Mouse (Mus musculus) MEL (cell line): ENCODE results near the gene Drg1. TPM values are rescaled to one million over a fixed set of nuclear protein-coding genes. Genes with fewer than 3 reads are reported as not detected.

Experiments used
- DNase-seq: peaks from one replicate; pipeline ENCODE4 v3.0.0; 2011; ENCODE audit warnings: low read depth, low spot score
- H3K27ac ChIP-seq: 2 replicates; pipeline ENCODE4 v1.5.1; 2012; ENCODE audit warnings: low read depth, mild to moderate bottlenecking, control low read depth, low read length, moderate library complexity; ENCODE audit not compliant: control insufficient read depth
- H3K27me3 ChIP-seq, 2 experiments: fragments of 150-350 bp in 1 of 2; sonication (generic) in 1 of 2; 2 replicates each; pipeline ENCODE4 v1.6.1; 2012; ENCODE audit warnings: low read length in 2 of 2, mild to moderate bottlenecking in 2 of 2, improper control_type of control experiment in 1 of 2, moderate library complexity in 1 of 2; ENCODE audit not compliant: insufficient read depth in 2 of 2, control insufficient read depth in 1 of 2
- H3K36me3 ChIP-seq, 2 experiments: 2 replicates each; pipeline ENCODE4 v1.6.1; 2012 to 2014; ENCODE audit warnings: low read length in 2 of 2, improper control_type of control experiment in 1 of 2, inconsistent platforms in 1 of 2, mild to moderate bottlenecking in 1 of 2; ENCODE audit not compliant: insufficient read depth in 2 of 2, control insufficient read depth in 1 of 2
- H3K4me1 ChIP-seq, 2 experiments: fragments of 150-350 bp in 1 of 2; sonication (generic) in 1 of 2; 2 replicates each; pipeline ENCODE4 v1.6.1; 2012; ENCODE audit warnings: low read length in 2 of 2, improper control_type of control experiment in 1 of 2, mild to moderate bottlenecking in 1 of 2; ENCODE audit not compliant: insufficient read depth in 2 of 2, control insufficient read depth in 1 of 2
- H3K4me3 ChIP-seq, 2 experiments: fragments of 150-350 bp in 1 of 2; sonication (generic) in 1 of 2; 2 replicates each; pipeline ENCODE4 v1.5.1; 2012; ENCODE audit warnings: low read depth in 2 of 2, low read length in 2 of 2, mild to moderate bottlenecking in 2 of 2, moderate library complexity in 2 of 2, control low read depth in 1 of 2, improper control_type of control experiment in 1 of 2; ENCODE audit not compliant: control insufficient read depth in 1 of 2, insufficient read depth in 1 of 2
- H3K79me2 ChIP-seq: 2 replicates; pipeline ENCODE4 v1.6.1; 2012; ENCODE audit warnings: mild to moderate bottlenecking, low read length, moderate library complexity; ENCODE audit not compliant: control insufficient read depth, poor library complexity, insufficient read depth
- H3K9ac ChIP-seq: 2 replicates; pipeline ENCODE4 v1.6.1; 2012; ENCODE audit warnings: low read depth, mild to moderate bottlenecking, control low read depth, low read length, moderate library complexity; ENCODE audit not compliant: control insufficient read depth, poor library complexity, severe bottlenecking
- H3K9me3 ChIP-seq: fragments of 150-350 bp; sonication (generic); replicated peaks from 2 replicates; pipeline ENCODE4 v1.6.1; 2012; ENCODE audit warnings: mild to moderate bottlenecking, low read length, improper control_type of control experiment, moderate library complexity; ENCODE audit not compliant: insufficient read depth
- CTCF ChIP-seq, 3 experiments: IDR thresholded peaks in 2 of 3; conservative IDR thresholded peaks in 1 of 3; 2 replicates each; pipeline ENCODE4 v1.5.1; 2011 to 2012; ENCODE audit warnings: low read length in 3 of 3, low read depth in 2 of 3, mild to moderate bottlenecking in 2 of 3, improper control_type of control experiment in 1 of 3, inconsistent platforms in 1 of 3, mixed read lengths in 1 of 3, moderate library complexity in 1 of 3; ENCODE audit not compliant: control insufficient read depth in 1 of 3, insufficient read depth in 1 of 3, poor library complexity in 1 of 3, severe bottlenecking in 1 of 3
- E2F4 ChIP-seq: IDR thresholded peaks from 2 replicates; pipeline ENCODE4 v1.6.1; 2011; ENCODE audit warnings: low read depth, low read length, improper control_type of control experiment, borderline replicate concordance
- ELF1 ChIP-seq: IDR thresholded peaks from 2 replicates; pipeline ENCODE4 v1.6.1; 2014; ENCODE audit warnings: low read depth, mild to moderate bottlenecking, inconsistent platforms, low read length, improper control_type of control experiment, moderate library complexity
- EP300 ChIP-seq, 2 experiments: IDR thresholded peaks; 2 replicates each; pipeline ENCODE4 v1.6.1; 2011; ENCODE audit warnings: improper control_type of control experiment in 2 of 2, low read length in 2 of 2, low read depth in 1 of 2, mild to moderate bottlenecking in 1 of 2
- ETS1 ChIP-seq: IDR thresholded peaks from 2 replicates; pipeline ENCODE4 v1.6.1; 2012; ENCODE audit warnings: low read depth, mild to moderate bottlenecking, inconsistent platforms, low read length, improper control_type of control experiment, moderate library complexity
- KAT2A ChIP-seq: conservative IDR thresholded peaks from 2 replicates; pipeline ENCODE4 v1.6.1; 2012; ENCODE audit warnings: low read depth, low read length, improper control_type of control experiment, inconsistent platforms
- MAX ChIP-seq: IDR thresholded peaks from 2 replicates; pipeline ENCODE4 v1.6.1; 2011; ENCODE audit warnings: low read length, improper control_type of control experiment
- NELFE ChIP-seq: IDR thresholded peaks from 2 replicates; pipeline ENCODE4 v1.6.1; 2011; ENCODE audit warnings: low read depth, low read length, improper control_type of control experiment
- POLR2AphosphoS5 ChIP-seq: IDR thresholded peaks from 2 replicates; pipeline ENCODE4 v1.6.1; 2012; ENCODE audit warnings: low read depth, borderline replicate concordance, mild to moderate bottlenecking, inconsistent platforms, low read length, moderate library complexity, mixed read lengths
- RCOR1 ChIP-seq: IDR thresholded peaks from 2 replicates; pipeline ENCODE4 v1.6.1; 2012; ENCODE audit warnings: low read depth, mild to moderate bottlenecking, inconsistent platforms, low read length, improper control_type of control experiment
- SMC3 ChIP-seq: IDR thresholded peaks from 2 replicates; pipeline ENCODE4 v1.6.1; 2011; ENCODE audit warnings: low read depth, low read length, improper control_type of control experiment
- TAL1 ChIP-seq: IDR thresholded peaks from 2 replicates; pipeline ENCODE4 v1.6.1; 2012; ENCODE audit warnings: mild to moderate bottlenecking, inconsistent platforms, low read length, moderate library complexity, mixed read lengths
- USF2 ChIP-seq, 2 experiments: IDR thresholded peaks; 2 replicates each; pipeline ENCODE4 v1.6.1; 2011 to 2012; ENCODE audit warnings: improper control_type of control experiment in 2 of 2, low read length in 2 of 2, borderline replicate concordance in 1 of 2, inconsistent platforms in 1 of 2, low read depth in 1 of 2, mild to moderate bottlenecking in 1 of 2; ENCODE audit not compliant: insufficient read depth in 1 of 2
- ZNF384 ChIP-seq: IDR thresholded peaks from 2 replicates; pipeline ENCODE4 v1.6.1; 2012; ENCODE audit warnings: low read depth, mild to moderate bottlenecking, inconsistent platforms, low read length, improper control_type of control experiment
- polyA plus RNA-seq, 2 experiments: library from polyadenylated mRNA; stranded (reverse) in 1 of 2; unstranded in 1 of 2; fragments of >175 nt in 1 of 2; fragments of >200 nt in 1 of 2; gene quantifications; 2 replicates each; pipeline versions ENCODE4 v1.2.1 to v1.2.4; 2012; ENCODE audit warnings: low replicate concordance in 2 of 2, low read depth in 1 of 2; ENCODE audit not compliant: insufficient read length in 2 of 2, insufficient read depth in 1 of 2, missing spikeins in 1 of 2
- total RNA-seq: library from RNA; depleted of rRNA; stranded (reverse); fragments of 300-350 nt; gene quantifications from 2 replicates; pipeline ENCODE4 v1.2.3, GENCODE M21; 2012

The Drg1 gene
- total and polyA plus RNA-seq, 3 experiments: 161 to 1,664 (median 212) TPM

DNA sequence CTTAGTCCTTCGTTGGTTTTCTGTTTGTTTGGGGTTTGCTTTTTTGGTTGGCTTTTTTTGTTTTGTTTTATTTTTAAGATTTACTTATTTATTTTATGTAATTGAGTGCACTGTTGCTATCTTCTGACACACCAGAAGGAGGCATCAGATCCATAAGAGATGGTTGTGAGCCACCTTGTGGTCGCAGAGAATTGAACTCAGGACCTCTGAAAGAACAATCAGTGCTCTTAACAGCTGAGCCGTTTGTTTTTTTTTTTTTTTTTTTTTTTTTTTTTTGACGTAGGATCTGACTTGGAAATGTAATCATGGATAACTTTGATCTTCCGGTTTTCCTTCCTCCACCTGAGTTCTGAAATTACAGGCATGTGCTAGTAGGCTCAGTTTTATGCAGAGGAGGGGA lies 43.1 kb downstream of the Drg1 start:
- Histone ChIP-seq H3K4me1 (no peaks in the 10 kb centered on the region), H3K27me3 (no peaks in the 10 kb centered on the region), H3K79me2 (no peaks in the 10 kb centered on the region), H3K9me3 (no peaks in the 10 kb centered on the region), H3K36me3 (peaks cover 0 to 77% of the 10 kb centered on the region in 2 experiments; a peak in 2 of 4 replicates), H3K27ac (no peak overlapping the region), H3K9ac (no peak overlapping the region), H3K4me3 (no peak overlapping the region)
- DNase-seq: no peak
- peak in 1 of 3 experiments; percentile 60; a peak in 2 of 6 replicates for TF ChIP-seq CTCF (IDR thresholded peaks at IDR 0.05 in 2 of 3, conservative IDR thresholded peaks at IDR 0.05 in 1 of 3; ENCODE audit: control insufficient read depth in 1 of 3, insufficient read depth in 1 of 3, low read depth in 2 of 3, low read length in 3 of 3, poor library complexity in 1 of 3, severe bottlenecking in 1 of 3)
- TF ChIP-seq SMC3: peak; percentile 18; the same call in 1 of the 2 replicates
- TF ChIP-seq TAL1: no peak
- peak; percentile 66 for TF ChIP-seq ZNF384

DNA sequence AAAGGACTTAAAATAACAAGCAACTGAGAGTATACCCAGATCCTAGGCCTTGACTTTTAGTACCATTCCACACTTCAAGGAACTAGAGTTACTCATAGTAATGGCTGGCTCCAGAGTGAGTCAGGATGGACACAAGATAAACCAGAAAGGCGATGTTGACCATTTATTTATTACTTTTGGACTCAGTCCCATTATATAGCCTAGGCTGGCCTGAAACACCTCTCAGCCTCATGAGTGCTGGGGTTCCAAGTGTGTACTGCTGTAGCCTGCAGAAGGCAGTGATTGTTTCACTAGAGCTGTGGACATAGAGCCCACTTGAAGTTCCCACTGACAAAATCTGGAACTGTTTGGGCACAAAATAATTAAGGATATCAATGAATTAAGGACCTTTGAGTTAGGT lies 53.7 kb downstream of the Drg1 start:
- Histone ChIP-seq H3K9ac (no peak overlapping the region), H3K4me1 (no peaks in the 10 kb centered on the region), H3K4me3 (no peak overlapping the region), H3K27ac (no peak overlapping the region), H3K9me3 (no peaks in the 10 kb centered on the region), H3K36me3 (peaks cover 2 to 63% of the 10 kb centered on the region in 2 experiments), H3K27me3 (no peaks in the 10 kb centered on the region), H3K79me2 (peaks cover 25% of the 10 kb centered on the region)
- TF ChIP-seq TAL1 (no peak), NELFE (no peak), USF2 (IDR thresholded peaks at IDR 0.05; ENCODE audit: borderline replicate concordance in 1 of 2, insufficient read depth in 1 of 2, low read depth in 1 of 2, low read length in 2 of 2) (no peak), EP300 (IDR thresholded peaks at IDR 0.05; ENCODE audit: low read depth in 1 of 2, low read length in 2 of 2) (no peak), RCOR1 (no peak), POLR2AphosphoS5 (no peak), MAX (no peak), ETS1 (no peak), E2F4 (no peak)
- DNase-seq: no peak

DNA sequence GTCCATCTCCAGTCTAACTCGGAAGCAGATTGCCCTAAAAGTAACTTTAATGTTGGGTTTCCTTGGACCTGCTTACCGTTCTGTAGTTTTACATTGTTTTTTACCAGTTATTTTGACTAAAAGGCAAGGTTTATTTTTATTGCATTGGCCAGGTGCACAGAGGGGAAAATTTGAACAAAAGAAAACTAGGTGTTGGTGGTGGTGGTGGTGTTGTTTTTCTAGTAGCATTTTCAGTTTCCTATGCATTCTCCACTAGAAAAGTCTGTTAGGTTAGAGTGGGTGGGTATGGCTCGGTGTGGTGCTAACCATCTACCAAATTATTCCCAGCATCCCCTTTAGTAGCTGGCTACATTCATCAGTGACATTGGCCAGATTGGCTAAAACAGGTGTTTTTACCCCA lies 59.4 kb downstream of the Drg1 start:
- no peaks in the 10 kb centered on the region for H3K27me3 ChIP-seq
- H3K36me3 ChIP-seq: peaks cover 30 to 32% of the 10 kb centered on the region in 2 experiments
- H3K4me1 ChIP-seq: peaks cover 7 to 14% of the 10 kb centered on the region in 2 experiments
- no peak overlapping the region for H3K27ac ChIP-seq
- no peak overlapping the region for H3K4me3 ChIP-seq
- H3K9ac ChIP-seq: no peak overlapping the region
- DNase-seq: no peak
- TF ChIP-seq ELF1 (no peak), TAL1 (no peak), NELFE (no peak), ZNF384 (no peak), KAT2A (no peak), EP300 (IDR thresholded peaks at IDR 0.05; ENCODE audit: low read depth in 1 of 2, low read length in 2 of 2) (no peak)
- TF ChIP-seq, all 39 proteins: peak for 0
- Histone ChIP-seq H3K79me2 (peaks cover 65% of the 10 kb centered on the region), H3K9me3 (no peaks in the 10 kb centered on the region)
